Mouse (Mus musculus) hindbrain, embryonic 15.5 days (tissue): ENCODE measurements around the gene Syngap1. TPM values are rescaled to one million over a fixed set of nuclear protein-coding genes. Genes with fewer than 3 reads are reported as not detected.
A peak's percentile ranks its signal among the peaks of the same experiment; 100 is the strongest.
"Not testable (repeated sequence)": the region's sequence is repeated elsewhere in the genome, so short reads cannot be mapped to it uniquely, and the experiment has no call there.

ENCODE experiments used
- ATAC-seq: fragments of 200-750 bp; cut with Nextera tagmentation; 2 replicates; pipeline ENCODE4 v1.8.0; 2017; ENCODE audit warnings: low read depth, moderate number of reproducible peaks, moderate TSS enrichment; ENCODE audit not compliant: low FRiP score
- H3K27ac ChIP-seq: fragments of 300-500 bp; sonication (generic); replicated peaks from 2 replicates; pipeline ENCODE4 v1.5.1; 2015; ENCODE audit warnings: mild to moderate bottlenecking, inconsistent platforms
- H3K27me3 ChIP-seq: fragments of 300-500 bp; sonication (generic); 2 replicates; pipeline ENCODE4 v1.6.1; 2015; ENCODE audit warnings: control low read depth, inconsistent platforms
- H3K36me3 ChIP-seq: fragments of 300-500 bp; sonication (generic); 2 replicates; pipeline ENCODE4 v1.6.1; 2015; ENCODE audit warnings: control low read depth, inconsistent platforms
- H3K4me1 ChIP-seq: fragments of 300-500 bp; sonication (generic); replicated peaks from 2 replicates; pipeline ENCODE4 v1.6.1; 2015; ENCODE audit warnings: control low read depth, inconsistent platforms
- H3K4me2 ChIP-seq: fragments of 300-500 bp; sonication (generic); 2 replicates; pipeline ENCODE4 v1.6.1; 2015; ENCODE audit warnings: moderate library complexity, mild to moderate bottlenecking, inconsistent platforms
- H3K4me3 ChIP-seq: fragments of 300-500 bp; sonication (generic); 2 replicates; pipeline ENCODE4 v1.5.1; 2015; ENCODE audit warnings: mild to moderate bottlenecking, inconsistent platforms
- H3K9ac ChIP-seq: fragments of 300-500 bp; sonication (generic); 2 replicates; pipeline ENCODE4 v1.6.1; 2015; ENCODE audit warnings: inconsistent platforms
- H3K9me3 ChIP-seq: fragments of 300-500 bp; sonication (generic); 2 replicates; pipeline ENCODE4 v1.6.1; 2016; ENCODE audit warnings: control low read depth, inconsistent platforms
- WGBS: fragments of 180-500 bp; shearing (Covaris S2); methylation state at CpG from one replicate; pipeline ENCODE4 v1.1.7; 2015; 5-methylcytosine and 5-hydroxymethylcytosine counted together
- polyA plus RNA-seq: library from polyadenylated mRNA; unstranded; fragments of >200 nt; fragmentation: Nextera tagmentation; extraction: Ambion mirVana; gene quantifications from 2 replicates; pipeline ENCODE4 v1.2.1, GENCODE M21; 2015

The Syngap1 gene
- polyA plus RNA-seq, 1 experiment from 2014 or later = 4.7 TPM

GRCm38 (mm10) chr17:26918343-26918742 lies 22.7 kb upstream of the Syngap1 start:
- Histone ChIP-seq H3K4me2 (peak overlapping the region; percentile 28; the same call in 1 of the 2 replicates), H3K4me3 (0 out of 2 replicates have a peak overlapping the region, but pooled peaks have one; percentile 5), H3K9me3 (no peaks in the 10 kb centered on the region), H3K4me1 (peaks cover 5% of the 10 kb centered on the region), H3K9ac (no peak overlapping the region), H3K36me3 (no peaks in the 10 kb centered on the region), H3K27ac (no peak overlapping the region), H3K27me3 (no peaks in the 10 kb centered on the region)
- ATAC-seq = no peak
- 76% methylated on average over 2 of the region's 2 CpGs for whole genome bisulfite sequencing

GRCm38 (mm10) chr17:26919516-26919915 lies 21.5 kb upstream of the Syngap1 start:
- H3K27ac ChIP-seq, H3K4me3 ChIP-seq, ATAC-seq, H3K9me3 ChIP-seq, H3K9ac ChIP-seq, H3K4me1 ChIP-seq, H3K4me2 ChIP-seq, H3K36me3 ChIP-seq, H3K27me3 ChIP-seq: not testable (repeated sequence)
- 91% methylated on average over 2 of the region's 2 CpGs for WGBS

GRCm38 (mm10) chr17:26922368-26922767 lies 18.7 kb upstream of the Syngap1 start:
- not testable (repeated sequence) for H3K27me3 ChIP-seq, H3K27ac ChIP-seq, H3K4me3 ChIP-seq, ATAC-seq, H3K9me3 ChIP-seq, H3K36me3 ChIP-seq, H3K4me2 ChIP-seq, H3K4me1 ChIP-seq, H3K9ac ChIP-seq
- WGBS = 96% methylated on average over 6 of the region's 6 CpGs

- not testable (repeated sequence) for H3K4me1 ChIP-seq
Observed at GRCm38 (mm10) chr17:26925414-26925813, 15.6 kb upstream of the Syngap1 start.

GRCm38 (mm10) chr17:26931795-26932194 lies 9.3 kb upstream of the Syngap1 start:
- peaks cover 22% of the 10 kb centered on the region for H3K4me1 ChIP-seq
- not testable (repeated sequence) for ATAC-seq, H3K27me3 ChIP-seq, H3K9ac ChIP-seq, H3K4me3 ChIP-seq, H3K9me3 ChIP-seq, H3K27ac ChIP-seq, H3K4me2 ChIP-seq
- peaks cover 15% of the 10 kb centered on the region for H3K36me3 ChIP-seq
- 66% methylated on average over 7 of the region's 7 CpGs for WGBS

More at GRCm38 (mm10) chr17:26925414-26925813, 15.6 kb upstream of the Syngap1 start:
- not testable (repeated sequence) for ATAC-seq, H3K4me3 ChIP-seq, H3K9ac ChIP-seq, H3K4me2 ChIP-seq, H3K9me3 ChIP-seq, H3K36me3 ChIP-seq, H3K27ac ChIP-seq, H3K27me3 ChIP-seq
- WGBS = 95% methylated on average over 9 of the region's 9 CpGs

GRCm38 (mm10) chr17:26932839-26933398 lies 8.1 kb upstream of the Syngap1 start, which contains the start of gene Phf1:
Gene Phf1 (plus strand): TSS chr17:26933052.
- Histone ChIP-seq H3K4me2 (peak within 1 kb of the TSS; percentile 76), H3K4me3 (peak within 1 kb of the TSS; percentile 84), H3K9me3 (no peaks in the 10 kb centered on the region), H3K36me3 (peaks cover 18% of the 10 kb centered on the region), H3K9ac (peak within 1 kb of the TSS; percentile 88), H3K27me3 (no peaks in the 10 kb centered on the region), H3K27ac (peak within 1 kb of the TSS; percentile 90), H3K4me1 (peaks cover 31% of the 10 kb centered on the region)
- WGBS = under 1% methylated on average over 24 of the region's 43 CpGs
- peak; percentile 86 for ATAC-seq

- H3K4me3 ChIP-seq = peak overlapping the region; percentile 84
- ATAC-seq = peak; percentile 62
- peak overlapping the region; percentile 90 for H3K27ac ChIP-seq
- H3K9me3 ChIP-seq = no peaks in the 10 kb centered on the region
- peaks cover 36% of the 10 kb centered on the region for H3K4me1 ChIP-seq
- no peaks in the 10 kb centered on the region for H3K27me3 ChIP-seq
- peaks cover 18% of the 10 kb centered on the region for H3K36me3 ChIP-seq
- H3K4me2 ChIP-seq = peak overlapping the region; percentile 76
- H3K9ac ChIP-seq = peak overlapping the region; percentile 88
- 8% methylated on average over 11 of the region's 13 CpGs for WGBS
Observed at GRCm38 (mm10) chr17:26933419-26933818, 7.6 kb upstream of the Syngap1 start.

- H3K27me3 ChIP-seq = no peaks in the 10 kb centered on the region
- WGBS = 85% methylated on average over 16 of the region's 16 CpGs
- peak overlapping the region; percentile 90; the same call in 1 of the 2 replicates for H3K27ac ChIP-seq
- ATAC-seq = no peak
- H3K9ac ChIP-seq = peak overlapping the region; percentile 88
- peaks cover 15% of the 10 kb centered on the region for H3K36me3 ChIP-seq
- H3K4me3 ChIP-seq = peak overlapping the region; percentile 84
- peaks cover 42% of the 10 kb centered on the region for H3K4me1 ChIP-seq
- peak overlapping the region; percentile 76 for H3K4me2 ChIP-seq
- no peaks in the 10 kb centered on the region for H3K9me3 ChIP-seq
Observed at GRCm38 (mm10) chr17:26933885-26934827, 6.9 kb upstream of the Syngap1 start.

GRCm38 (mm10) chr17:26935027-26935426 lies 6.0 kb upstream of the Syngap1 start:
- peaks cover 45% of the 10 kb centered on the region for H3K4me1 ChIP-seq
- no peak overlapping the region for H3K9ac ChIP-seq
- H3K27ac ChIP-seq = no peak overlapping the region
- 89% methylated on average over 9 of the region's 9 CpGs for WGBS
- no peaks in the 10 kb centered on the region for H3K27me3 ChIP-seq
- no peak overlapping the region for H3K4me3 ChIP-seq
- H3K4me2 ChIP-seq = no peak overlapping the region
- no peaks in the 10 kb centered on the region for H3K9me3 ChIP-seq
- no peak for ATAC-seq
- peaks cover 15% of the 10 kb centered on the region for H3K36me3 ChIP-seq

- no peaks in the 10 kb centered on the region for H3K9me3 ChIP-seq
- no peak for ATAC-seq
- H3K36me3 ChIP-seq = peaks cover 15% of the 10 kb centered on the region
- no peak overlapping the region for H3K4me2 ChIP-seq
- no peak overlapping the region for H3K4me3 ChIP-seq
- no peak overlapping the region for H3K9ac ChIP-seq
- H3K27ac ChIP-seq = no peak overlapping the region
- H3K4me1 ChIP-seq = peaks cover 55% of the 10 kb centered on the region
- H3K27me3 ChIP-seq = no peaks in the 10 kb centered on the region
- WGBS = 87% methylated on average over 12 of the region's 12 CpGs
Observed at GRCm38 (mm10) chr17:26936453-26936852, 4.6 kb upstream of the Syngap1 start.

- 88% methylated on average over 15 of the region's 15 CpGs for WGBS
- H3K9me3 ChIP-seq = no peaks in the 10 kb centered on the region
- peaks cover 60% of the 10 kb centered on the region for H3K4me1 ChIP-seq
- no peaks in the 10 kb centered on the region for H3K27me3 ChIP-seq
- H3K27ac ChIP-seq = no peak overlapping the region
- H3K9ac ChIP-seq = no peak overlapping the region
- H3K4me2 ChIP-seq = no peak overlapping the region
- no peak overlapping the region for H3K4me3 ChIP-seq
- H3K36me3 ChIP-seq = peaks cover 15% of the 10 kb centered on the region
- ATAC-seq = no peak
Observed at GRCm38 (mm10) chr17:26936921-26937695, 3.9 kb upstream of the Syngap1 start.
